Mouse (Mus musculus): ENCODE measurements around the gene Gramd4.
A peak's percentile ranks its signal among the peaks of the same experiment; 100 is the strongest.
"Not testable (repeated sequence)": the region's sequence is repeated elsewhere in the genome, so short reads cannot be mapped to it uniquely, and the experiment has no call there.

Gene Gramd4

DNA sequence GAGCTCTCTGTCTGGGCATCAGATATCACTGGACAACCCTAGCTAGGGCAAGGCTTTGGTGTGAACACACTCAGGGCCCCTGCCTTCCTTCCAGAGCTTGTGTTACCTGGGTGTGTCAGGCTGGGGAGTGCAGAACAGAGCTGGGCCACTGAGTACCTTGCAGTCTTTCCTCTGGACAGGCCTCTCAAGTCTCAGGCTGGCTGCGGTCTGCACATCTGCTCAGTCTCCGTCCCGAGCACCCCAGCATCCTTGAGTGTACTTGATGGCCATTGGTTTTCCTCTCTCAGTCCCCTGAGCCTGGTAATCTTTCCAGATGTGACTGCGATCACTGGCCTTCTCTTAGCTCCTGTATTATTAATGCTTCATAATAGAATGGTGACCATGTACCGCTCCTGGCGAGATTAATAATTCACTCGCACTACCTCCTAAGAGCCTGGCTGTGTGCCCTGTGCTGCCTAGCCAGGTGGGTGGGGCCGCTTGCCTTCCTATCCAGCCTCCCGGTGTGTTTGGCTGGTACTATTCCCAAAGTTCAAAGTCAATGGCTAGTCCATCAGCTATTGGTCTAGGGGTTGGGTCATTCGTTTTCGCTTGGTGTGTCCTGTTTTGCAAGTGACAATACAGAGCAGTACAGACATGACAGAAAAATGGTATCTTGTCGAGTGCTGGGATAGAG, 34.6 kb downstream of the Gramd4 start:
- no peak for DNase-seq

DNA sequence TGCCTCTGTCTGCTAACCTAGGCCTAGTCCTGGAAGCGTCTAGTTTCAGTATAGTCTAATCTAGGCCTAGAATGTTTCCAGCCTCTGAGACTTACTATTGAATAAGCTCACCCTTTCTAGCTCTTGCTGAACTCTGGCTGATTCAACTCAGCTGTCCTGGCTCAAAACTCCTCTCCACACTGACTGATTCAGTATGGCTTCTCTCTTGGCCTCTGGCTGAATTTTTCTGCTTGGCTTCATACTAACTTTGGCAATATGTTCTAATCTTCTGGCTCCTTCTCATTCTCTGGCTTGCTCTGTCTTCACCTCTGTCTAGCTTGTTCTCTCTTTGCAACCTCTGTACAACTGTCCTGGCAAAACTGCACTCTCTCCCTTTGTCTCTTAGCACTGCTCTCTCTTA, 35.7 kb downstream of the Gramd4 start:
- DNase-seq: no peak

GRCm38 (mm10) chr15:86094324-86095121, 37.0 kb downstream of the Gramd4 start:
- DNase-seq: no peak

GRCm38 (mm10) chr15:86095722-86096603, 38.5 kb downstream of the Gramd4 start:
- no peak for DNase-seq

DNA sequence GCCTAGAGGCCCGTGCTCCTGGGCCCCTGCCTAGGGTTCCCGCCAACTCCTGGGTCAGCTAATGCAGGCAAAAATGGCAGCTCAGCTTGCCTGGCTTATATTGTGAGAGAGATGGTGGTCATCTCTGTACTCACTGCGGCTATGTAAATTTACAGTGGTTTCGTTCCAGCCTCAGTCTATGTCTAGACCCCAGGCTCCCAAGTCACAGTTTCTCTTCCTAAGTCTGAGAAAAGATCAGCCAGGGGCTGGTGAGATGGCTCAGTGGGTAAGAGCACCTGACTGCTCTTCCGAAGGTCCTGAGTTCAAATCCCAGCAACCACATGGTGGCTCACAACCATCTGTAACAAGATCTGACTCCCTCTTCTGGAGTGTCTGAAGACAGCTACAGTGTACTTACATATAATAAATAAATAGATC, 39.1 kb downstream of the Gramd4 start:
- DNase-seq: not testable (repeated sequence)

DNA sequence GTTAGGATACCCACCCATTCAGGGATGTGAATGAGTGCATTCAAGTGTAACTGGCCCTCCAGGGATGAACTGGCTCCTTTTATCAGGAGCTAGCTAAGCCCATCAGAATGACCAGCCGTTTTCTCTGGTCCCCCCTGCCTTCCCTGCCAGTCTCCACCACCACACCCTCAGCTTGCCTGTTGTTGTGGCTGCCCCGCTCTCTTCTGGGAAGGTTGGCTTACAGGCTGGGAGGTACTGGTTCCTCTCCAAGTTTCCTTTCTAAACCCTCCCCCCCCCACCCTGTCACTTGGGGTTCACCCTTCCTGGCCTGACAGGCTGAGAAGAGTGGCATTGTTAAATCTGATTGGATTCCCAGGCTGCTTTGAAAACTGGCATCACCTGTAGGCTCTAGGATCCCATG, 40.4 kb downstream of the Gramd4 start:
- no peak for DNase-seq

DNA sequence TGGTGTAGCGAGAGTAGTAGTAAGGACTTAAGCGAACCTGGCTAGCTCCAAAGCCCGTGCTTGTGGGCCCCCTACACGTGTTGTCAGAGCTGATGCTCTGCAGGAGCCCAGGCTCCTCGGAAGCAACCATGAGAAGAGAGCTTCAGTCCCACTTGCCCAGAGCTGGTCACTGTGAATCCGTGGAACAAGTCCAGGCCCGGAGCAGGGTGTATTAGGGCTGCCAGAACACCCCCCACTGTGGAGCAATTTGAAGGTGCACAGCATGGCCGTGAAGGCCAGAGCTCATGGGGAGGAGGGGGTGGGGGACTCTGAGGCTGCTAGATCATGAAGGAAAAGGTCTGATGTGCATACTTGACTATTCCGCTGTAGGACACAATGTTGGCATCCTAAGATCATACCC, 44.1 kb downstream of the Gramd4 start:
- DNase-seq: peak in 1 of 2 experiments; percentile 43

- no peak for DNase-seq
Observed at GRCm38 (mm10) chr15:86102308-86102707, 44.8 kb downstream of the Gramd4 start.

- DNase-seq: no peak
Observed at GRCm38 (mm10) chr15:86104401-86105344, 47.2 kb downstream of the Gramd4 start.

- DNase-seq: no peak
Observed at GRCm38 (mm10) chr15:86105345-86105697, 47.8 kb downstream of the Gramd4 start.

DNA sequence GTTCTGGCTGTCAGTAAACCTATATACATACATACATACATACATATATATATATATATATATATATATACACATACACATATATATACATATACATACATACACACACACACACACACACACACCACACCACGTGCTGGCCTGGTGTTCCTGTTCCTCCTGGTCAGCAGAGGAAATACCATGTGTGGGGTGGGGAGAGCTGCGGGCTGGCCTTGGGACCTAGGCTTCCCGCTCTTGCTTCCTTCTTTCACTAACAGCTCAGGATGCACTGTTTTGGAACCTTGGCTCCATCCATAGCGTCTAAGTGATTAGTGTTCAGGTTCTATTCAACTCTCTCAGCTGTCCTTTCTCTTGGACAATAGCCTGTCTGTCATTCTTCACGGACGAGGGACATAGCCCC, 48.3 kb downstream of the Gramd4 start:
- no peak for DNase-seq

- DNase-seq: no peak
Observed at GRCm38 (mm10) chr15:86107831-86108471, 50.5 kb downstream of the Gramd4 start.

DNA sequence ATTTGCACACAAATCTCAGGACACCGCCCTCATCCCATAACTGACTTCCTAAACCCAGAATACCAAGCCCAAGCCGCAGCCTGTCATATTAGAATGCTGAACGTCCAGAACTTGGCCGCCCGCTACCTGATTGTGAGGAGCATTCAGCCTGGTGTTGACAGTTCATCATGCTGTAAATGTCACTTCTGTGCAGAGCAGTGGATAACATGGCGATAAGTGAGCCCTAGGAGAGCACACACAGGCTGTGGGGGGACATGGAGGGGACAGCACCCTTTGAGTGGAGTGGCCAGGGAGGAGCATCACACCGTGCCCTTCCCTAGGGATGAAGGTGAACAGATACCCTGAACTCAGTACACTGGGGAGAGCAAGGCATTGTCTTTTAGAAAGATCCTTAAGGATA, 51.8 kb downstream of the Gramd4 start:
- no peak for DNase-seq

- peak; percentile 70 to 71 for DNase-seq
Observed at GRCm38 (mm10) chr15:86109650-86110211, 52.2 kb downstream of the Gramd4 start.

DNA sequence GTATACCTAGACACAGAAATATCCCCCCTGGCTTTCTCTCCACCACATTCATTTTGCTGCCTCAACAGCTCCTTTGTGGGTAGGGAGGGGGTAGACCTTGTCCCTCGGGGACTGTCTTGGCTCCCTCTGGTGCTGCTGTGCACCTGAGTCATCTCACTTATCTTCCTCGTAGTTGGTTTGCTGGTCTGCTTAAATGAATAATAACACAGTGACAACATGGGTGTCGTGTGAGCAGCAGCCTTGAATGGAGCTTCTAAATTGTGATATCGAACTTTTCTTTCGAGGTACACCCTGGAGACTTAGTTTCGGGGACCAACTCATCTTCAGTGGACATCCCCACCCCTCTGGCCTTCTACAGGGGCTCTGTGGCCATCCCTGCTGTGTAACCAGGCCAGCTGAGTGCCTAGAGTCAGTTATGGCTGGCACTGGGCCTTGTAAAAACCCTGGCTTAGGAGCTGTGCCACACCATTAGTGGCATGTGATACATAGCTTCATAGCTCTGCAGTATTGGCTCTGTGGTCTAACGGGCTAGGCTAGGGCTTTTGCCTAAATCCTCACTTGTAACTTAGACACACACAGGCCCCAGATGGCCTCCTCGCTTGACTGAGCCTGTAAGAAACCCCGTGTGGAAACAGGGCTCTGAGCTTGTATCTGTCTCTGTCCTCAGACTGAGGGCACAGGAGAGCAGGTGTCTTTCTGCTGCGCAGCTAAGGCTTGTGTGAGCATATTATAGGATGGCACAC, 53.0 kb downstream of the Gramd4 start:
- DNase-seq: peak; percentile 75

GRCm38 (mm10) chr15:86112707-86113341, 55.3 kb downstream of the Gramd4 start:
- peak; percentile 61 to 63 for DNase-seq

DNA sequence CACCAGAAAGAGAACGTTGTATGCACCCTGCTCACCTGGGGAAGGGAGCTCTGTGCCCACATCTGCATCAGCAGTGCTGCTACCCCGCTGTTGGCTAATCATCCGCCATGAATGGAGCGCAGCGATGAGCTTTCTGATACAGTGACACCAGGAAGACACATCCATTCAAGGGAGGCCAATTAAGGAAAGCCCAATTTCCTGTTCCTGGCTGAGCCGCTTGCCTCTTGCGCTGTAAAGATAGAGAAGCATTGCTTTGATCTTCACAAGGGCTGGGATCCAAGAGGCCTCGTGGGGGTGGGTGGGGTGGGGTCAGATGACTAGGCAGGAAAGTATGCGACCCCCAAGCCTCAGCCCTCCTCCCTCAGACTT, 55.8 kb downstream of the Gramd4 start:
- no peak for DNase-seq

DNA sequence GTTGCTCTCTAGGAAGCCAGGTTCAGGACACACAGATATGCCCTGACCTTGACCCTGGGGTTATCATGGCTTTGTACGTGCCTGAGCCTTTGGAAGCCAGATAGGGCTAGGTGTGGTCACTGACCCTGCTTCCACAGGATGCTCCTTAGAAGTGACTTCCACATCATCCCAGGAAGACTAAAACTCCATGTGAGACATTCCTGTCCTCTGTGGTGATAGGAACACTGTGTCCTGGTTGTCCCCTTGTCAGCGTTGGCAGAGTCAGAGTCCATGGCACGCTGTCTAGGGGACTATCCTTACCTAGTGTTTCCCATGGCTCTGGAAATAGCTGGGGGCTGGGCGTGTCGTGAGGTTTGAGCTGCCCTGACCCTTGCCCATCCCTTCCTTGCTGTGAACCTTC, 58.9 kb downstream of the Gramd4 start:
- no peak for DNase-seq

DNA sequence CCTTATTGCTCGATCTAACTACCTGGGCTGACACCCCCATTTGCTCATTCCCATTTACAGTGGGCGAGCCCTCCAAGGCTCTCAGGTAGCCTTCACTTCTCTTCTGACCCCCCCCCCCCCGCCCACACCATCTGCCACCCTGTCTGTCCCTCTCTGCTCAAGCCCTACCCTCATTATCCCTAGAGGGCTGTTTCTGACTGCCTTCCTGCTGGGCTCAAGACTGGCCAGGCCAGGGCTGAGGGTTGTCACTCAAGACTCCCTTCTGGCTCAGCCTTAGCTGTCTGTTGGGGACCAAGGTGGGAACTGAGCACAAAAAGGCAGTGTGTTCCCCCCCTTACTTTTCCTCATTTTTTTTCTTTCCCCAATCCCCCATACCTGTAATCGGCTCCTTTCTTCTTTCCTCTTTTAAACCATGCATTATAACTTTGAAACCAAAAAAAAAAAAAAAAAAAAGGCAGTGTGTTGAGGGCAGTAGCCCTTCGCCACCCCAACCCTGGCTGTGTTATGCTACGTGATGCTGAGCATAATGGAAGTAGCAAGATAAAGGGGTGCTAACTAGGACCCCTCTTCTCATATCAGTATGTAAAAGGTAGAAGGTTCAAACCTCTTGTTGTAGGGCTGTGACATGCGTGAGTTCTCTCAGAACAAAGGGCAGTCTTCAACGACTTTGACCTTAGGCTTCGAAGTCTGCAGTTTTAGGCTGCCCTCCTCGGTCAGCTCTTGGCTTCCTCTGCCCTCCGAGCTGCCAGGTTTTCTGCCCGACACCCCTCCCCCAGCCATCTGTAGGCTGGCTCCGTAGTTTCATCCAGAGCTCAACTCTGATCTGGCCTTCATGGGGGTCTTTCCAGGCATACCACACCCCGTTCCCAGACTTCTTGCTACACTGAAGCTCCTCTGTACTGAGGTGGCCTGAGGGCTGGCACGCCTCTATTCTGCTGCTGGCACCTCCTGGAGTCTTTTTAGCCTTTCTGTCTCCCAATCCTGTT, 59.9 kb downstream of the Gramd4 start:
- peak; percentile 67 to 68 for DNase-seq
